Mouse (Mus musculus): ENCODE measurements at regions not wholly inside any gene's neighbourhood (a gene's known extent, or its start where the extent isn't known, plus 50 kb on each side); places are given as distances from the start of the nearest gene placed in this dataset.

DNA sequence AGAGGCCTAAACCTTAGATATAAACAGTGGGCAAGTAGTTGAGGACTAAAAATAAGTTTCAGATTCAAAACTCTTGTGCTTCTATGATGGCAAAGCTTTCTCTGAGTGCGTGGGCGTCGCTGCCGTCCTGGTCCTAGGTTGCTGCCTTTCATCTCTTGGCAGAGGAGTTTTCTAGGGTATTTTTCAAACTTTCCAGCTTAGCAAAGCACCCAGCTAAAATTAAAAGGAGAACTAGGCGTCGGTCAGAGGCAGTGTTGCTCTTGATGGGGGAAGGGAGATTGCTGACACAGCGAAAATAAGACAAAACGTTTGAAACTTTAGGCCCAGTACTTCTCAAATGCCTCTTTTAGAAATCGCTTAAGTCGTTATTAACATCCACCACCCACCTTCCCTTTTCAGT, 80.1 kb upstream of the Zeb2 start:
- Histone ChIP-seq H3K4me3 (no peak overlapping the region), H3K27me3 (replicated peaks; ENCODE audit: low read depth, poor library complexity, severe bottlenecking) (no peaks in the 10 kb centered on the region), H3K36me3 (replicated peaks) (no peaks in the 10 kb centered on the region), H3K4me1 (0 out of 2 replicates have a peak, but pooled peaks cover 4% of the 10 kb centered on the region), H3K9me3 (no peaks in the 10 kb centered on the region), H3K27ac (replicated peaks) (no peak overlapping the region)
- 84% methylated on average over 10 of the region's 10 CpGs for WGBS
- no peak for DNase-seq (ENCODE audit: low spot score)

DNA sequence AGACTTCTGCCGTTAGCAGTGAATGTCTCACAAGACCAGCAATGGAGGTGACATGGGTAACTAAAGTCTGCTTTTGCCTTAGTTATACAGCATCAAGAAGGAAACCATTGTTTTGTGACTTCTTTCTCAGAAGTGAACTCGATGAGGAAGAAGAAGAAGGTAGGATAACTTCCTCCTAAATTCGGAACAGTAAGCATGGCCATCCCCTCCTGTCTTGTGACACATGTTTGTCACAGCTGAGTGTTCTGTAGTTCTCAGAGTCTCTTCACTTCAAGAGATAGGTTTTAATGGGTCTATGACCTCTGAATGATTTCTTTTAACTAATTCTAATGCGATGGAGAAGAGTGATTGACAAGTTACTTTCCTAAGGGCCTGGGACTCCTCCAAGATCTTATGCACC, 79.3 kb upstream of the Zeb2 start:
- H3K36me3 ChIP-seq (replicated peaks) = no peaks in the 10 kb centered on the region
- DNase-seq (ENCODE audit: low spot score) = no peak
- H3K4me1 ChIP-seq = 0 out of 2 replicates have a peak, but pooled peaks cover 4% of the 10 kb centered on the region
- WGBS = 93% methylated on average over 4 of the region's 4 CpGs
- no peak overlapping the region for H3K4me3 ChIP-seq
- no peaks in the 10 kb centered on the region for H3K27me3 ChIP-seq (replicated peaks; ENCODE audit: low read depth, poor library complexity, severe bottlenecking)
- H3K27ac ChIP-seq (replicated peaks) = no peak overlapping the region
- H3K9me3 ChIP-seq = no peaks in the 10 kb centered on the region

DNA sequence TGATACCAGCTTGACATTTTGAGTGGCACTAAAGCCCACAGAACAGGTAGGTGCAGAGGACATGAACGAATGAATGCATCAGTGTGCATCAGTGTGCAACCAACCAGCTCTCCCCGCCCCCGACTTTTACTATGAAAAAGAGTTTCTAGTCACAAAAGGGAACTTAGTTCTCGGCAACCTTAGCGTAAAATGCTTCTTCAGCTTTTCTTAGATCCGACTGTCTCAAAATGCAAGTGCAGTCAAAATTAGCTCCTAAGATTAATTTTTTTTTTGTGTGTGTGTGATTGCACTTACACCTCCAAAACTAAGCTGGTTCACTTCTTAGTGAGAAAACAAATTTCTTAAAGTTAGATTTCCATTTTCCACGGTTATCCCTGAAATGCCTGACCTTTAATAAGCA, 77.1 kb upstream of the Zeb2 start:
- 85% methylated on average over 7 of the region's 7 CpGs for WGBS
- no peak for DNase-seq (ENCODE audit: low spot score)

DNA sequence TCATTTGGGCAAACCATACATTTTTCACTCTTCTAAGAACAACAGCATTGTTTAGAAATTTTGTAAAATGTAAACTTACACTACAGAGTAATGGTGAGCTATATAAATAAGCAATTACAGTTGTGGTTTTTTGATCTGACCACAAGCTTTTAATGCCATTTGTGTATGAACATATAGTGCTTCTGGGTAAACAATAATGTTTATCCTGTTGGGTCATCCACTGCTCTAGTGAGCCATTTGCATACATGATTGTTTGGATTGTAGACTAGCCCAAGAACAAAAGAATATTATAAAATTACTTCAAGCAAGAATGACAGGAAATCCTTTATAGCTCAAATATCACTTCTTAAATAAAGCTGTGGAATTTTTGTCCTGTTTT, 68.4 kb upstream of the Zeb2 start:
- no peak overlapping the region for H3K27ac ChIP-seq (replicated peaks)
- H3K27me3 ChIP-seq (replicated peaks; ENCODE audit: low read depth, poor library complexity, severe bottlenecking) = no peaks in the 10 kb centered on the region
- no peaks in the 10 kb centered on the region for H3K36me3 ChIP-seq (replicated peaks)
- peaks cover 25% of the 10 kb centered on the region for H3K4me1 ChIP-seq
- no peak overlapping the region for H3K4me3 ChIP-seq
- no peak for DNase-seq (ENCODE audit: low spot score)
- no peaks in the 10 kb centered on the region for H3K9me3 ChIP-seq

More for the DNA sequence above, 77.1 kb upstream of the Zeb2 start:
- H3K27ac ChIP-seq (replicated peaks) = no peak overlapping the region
- no peaks in the 10 kb centered on the region for H3K27me3 ChIP-seq (replicated peaks; ENCODE audit: low read depth, poor library complexity, severe bottlenecking)
- H3K4me3 ChIP-seq = no peak overlapping the region
- H3K9me3 ChIP-seq = no peaks in the 10 kb centered on the region
- 0 out of 2 replicates have a peak, but pooled peaks cover 4% of the 10 kb centered on the region for H3K4me1 ChIP-seq
- no peaks in the 10 kb centered on the region for H3K36me3 ChIP-seq (replicated peaks)

DNA sequence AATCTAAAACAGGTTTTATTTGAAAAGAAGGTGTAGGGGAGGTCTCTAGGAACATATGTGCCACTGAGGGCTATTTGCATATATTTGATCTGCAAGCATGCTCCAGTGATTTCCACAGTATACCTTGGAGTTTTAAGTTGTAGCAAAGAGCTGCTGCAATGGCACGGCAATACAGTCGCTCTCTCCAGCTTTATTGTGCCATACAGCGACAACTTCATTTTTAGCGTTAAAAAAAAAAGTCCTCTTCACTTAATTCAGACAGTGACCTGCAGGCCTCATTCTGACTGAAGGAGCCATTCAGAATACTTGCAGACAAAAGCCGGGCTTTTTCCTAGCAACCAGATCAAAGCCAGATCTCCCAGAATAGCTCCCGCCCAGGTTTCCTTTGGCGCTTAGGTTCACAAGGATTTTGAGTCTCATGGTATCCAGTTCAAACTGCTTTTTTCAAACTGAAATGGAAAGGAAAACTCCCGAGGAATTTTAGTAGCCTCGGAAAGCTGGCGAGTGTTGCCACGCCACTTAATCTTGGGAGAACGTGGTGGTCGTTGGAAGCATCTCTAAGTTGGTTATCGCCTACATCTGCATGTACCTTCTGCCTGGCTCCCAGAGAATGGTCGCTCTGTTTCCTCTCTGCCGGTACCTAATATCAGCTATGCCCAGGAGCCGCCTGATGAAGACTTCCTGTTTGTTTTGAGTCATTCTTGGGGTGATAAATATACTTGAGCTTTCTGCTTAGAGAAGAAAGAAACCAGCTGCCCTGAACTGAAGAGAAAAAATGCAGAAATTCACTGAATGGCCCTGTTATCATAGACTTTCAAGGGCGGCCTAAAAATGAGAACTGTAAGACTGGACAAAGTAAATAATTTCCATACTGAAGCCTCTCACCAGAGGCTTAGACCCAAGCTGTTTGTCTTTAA, 67.8 kb upstream of the Zeb2 start:
- Histone ChIP-seq H3K36me3 (replicated peaks) (no peaks in the 10 kb centered on the region), H3K27me3 (replicated peaks; ENCODE audit: low read depth, poor library complexity, severe bottlenecking) (no peaks in the 10 kb centered on the region), H3K27ac (replicated peaks) (peak overlapping the region; percentile 75), H3K9me3 (no peaks in the 10 kb centered on the region), H3K4me3 (peak overlapping the region; percentile 40), H3K4me1 (peaks cover 25% of the 10 kb centered on the region)
- WGBS = 11% methylated on average over 18 of the region's 18 CpGs
- DNase-seq (ENCODE audit: low spot score) = peak; percentile 56

DNA sequence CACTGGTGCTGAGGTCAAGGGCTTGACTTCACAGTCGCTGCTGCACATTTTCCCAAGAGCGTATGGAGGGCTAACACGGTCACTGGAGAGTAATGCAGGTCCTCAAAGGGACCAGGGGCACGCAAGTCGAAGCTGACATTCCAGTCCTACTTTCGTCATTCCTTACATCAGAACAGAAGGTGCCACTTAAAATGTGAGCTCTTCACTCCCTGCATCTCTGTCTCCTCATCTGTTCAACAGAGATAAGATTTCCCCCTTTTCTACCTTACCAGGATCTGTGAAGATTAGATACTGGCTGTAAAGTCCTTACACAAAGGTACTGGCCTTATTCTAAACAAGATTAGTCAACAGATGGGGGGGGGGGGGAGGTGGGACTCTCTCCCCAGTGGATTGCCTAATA, 67.0 kb upstream of the Zeb2 start:
- peak; percentile 22 for DNase-seq (ENCODE audit: low spot score)
- no peaks in the 10 kb centered on the region for H3K36me3 ChIP-seq (replicated peaks)
- peaks cover 33% of the 10 kb centered on the region for H3K4me1 ChIP-seq
- no peak overlapping the region for H3K4me3 ChIP-seq
- no peaks in the 10 kb centered on the region for H3K9me3 ChIP-seq
- H3K27me3 ChIP-seq (replicated peaks; ENCODE audit: low read depth, poor library complexity, severe bottlenecking) = no peaks in the 10 kb centered on the region
- 16% methylated on average over 6 of the region's 6 CpGs for WGBS
- no peak overlapping the region; the same call in 1 of the 2 replicates for H3K27ac ChIP-seq (replicated peaks)

DNA sequence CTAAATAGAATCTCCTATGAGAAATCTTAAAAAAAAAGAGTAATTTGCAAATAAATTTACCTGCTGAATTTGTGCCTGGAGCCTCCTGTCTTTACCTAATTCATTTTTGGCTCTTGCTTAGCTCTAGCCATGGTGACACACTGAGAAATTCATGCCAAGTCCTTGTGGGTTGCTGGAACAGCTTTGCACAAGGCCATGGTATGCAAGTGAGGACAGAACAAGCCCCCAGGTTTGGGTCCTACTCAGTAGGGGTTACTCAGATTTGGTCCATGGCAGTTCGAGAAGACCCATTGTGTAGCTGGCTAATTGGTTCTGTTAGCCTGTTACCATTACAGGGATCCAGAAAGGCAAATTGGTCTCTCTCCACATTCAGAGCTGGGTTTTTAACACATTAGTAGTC, 65.7 kb upstream of the Zeb2 start:
- H3K4me3 ChIP-seq = no peak overlapping the region
- no peak overlapping the region for H3K27ac ChIP-seq (replicated peaks)
- WGBS = 67% methylated on average over 1 of the region's 1 CpGs
- H3K27me3 ChIP-seq (replicated peaks; ENCODE audit: low read depth, poor library complexity, severe bottlenecking) = no peaks in the 10 kb centered on the region
- no peaks in the 10 kb centered on the region for H3K36me3 ChIP-seq (replicated peaks)
- no peak for DNase-seq (ENCODE audit: low spot score)
- H3K4me1 ChIP-seq = peaks cover 39% of the 10 kb centered on the region
- no peaks in the 10 kb centered on the region for H3K9me3 ChIP-seq

DNA sequence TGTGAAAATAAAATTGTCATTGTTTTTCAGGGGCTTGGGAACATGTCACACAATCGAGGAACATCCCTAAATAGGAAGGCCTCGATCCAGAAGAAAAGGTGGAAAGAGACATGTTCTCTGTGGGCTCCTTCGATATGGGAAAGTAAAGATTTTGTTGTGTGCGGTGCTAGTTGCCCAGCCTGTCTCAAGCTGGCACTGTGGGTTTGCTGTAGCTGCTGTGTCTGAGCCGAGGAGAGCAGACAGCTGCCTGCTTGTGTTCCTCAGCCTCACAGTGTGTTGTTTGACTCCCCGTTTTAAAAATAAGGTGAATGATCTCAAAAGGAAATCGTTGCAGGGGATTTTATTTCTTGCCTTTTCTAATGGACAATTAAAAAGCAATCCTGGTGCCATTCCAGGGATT, 64.4 kb upstream of the Zeb2 start:
- no peaks in the 10 kb centered on the region for H3K36me3 ChIP-seq (replicated peaks)
- no peak overlapping the region for H3K27ac ChIP-seq (replicated peaks)
- 80% methylated on average over 7 of the region's 7 CpGs for WGBS
- H3K4me1 ChIP-seq = peaks cover 39% of the 10 kb centered on the region
- H3K4me3 ChIP-seq = no peak overlapping the region
- no peaks in the 10 kb centered on the region for H3K27me3 ChIP-seq (replicated peaks; ENCODE audit: low read depth, poor library complexity, severe bottlenecking)
- H3K9me3 ChIP-seq = no peaks in the 10 kb centered on the region
- DNase-seq (ENCODE audit: low spot score) = no peak

DNA sequence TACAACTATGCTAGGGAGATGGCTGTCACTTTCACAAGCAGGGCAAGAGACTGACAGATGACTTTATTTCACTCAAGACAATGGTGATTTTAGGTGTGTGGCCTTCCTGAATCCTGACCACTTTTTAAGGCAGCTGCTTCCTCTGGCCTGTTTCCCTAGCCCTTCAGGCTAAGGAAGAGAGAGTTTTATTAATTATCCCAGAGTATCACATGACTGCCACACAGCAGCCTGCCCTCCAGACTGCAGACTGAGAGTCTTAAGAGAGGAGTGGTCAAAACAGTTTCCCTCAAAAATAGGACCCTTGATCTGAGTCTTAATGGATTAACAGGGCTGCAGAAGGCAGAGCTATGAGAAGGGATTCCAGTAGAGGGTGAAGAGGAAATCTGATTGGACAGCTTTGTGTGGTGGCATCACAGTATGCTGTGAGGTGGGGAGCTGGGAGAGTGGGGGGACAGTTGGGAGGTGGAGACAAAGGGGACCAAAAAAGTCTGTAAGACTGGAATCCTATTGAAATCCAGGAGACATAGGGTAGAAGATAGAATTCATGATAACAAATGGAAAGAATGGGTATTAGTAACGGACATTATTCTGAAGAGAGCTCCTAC, 61.8 kb upstream of the Zeb2 start:
- Histone ChIP-seq H3K9me3 (peaks cover 5% of the 10 kb centered on the region; the same call in 1 of the 2 replicates), H3K36me3 (replicated peaks) (no peaks in the 10 kb centered on the region), H3K4me1 (peaks cover 21% of the 10 kb centered on the region), H3K4me3 (no peak overlapping the region), H3K27ac (replicated peaks) (no peak overlapping the region), H3K27me3 (replicated peaks; ENCODE audit: low read depth, poor library complexity, severe bottlenecking) (no peaks in the 10 kb centered on the region)
- DNase-seq (ENCODE audit: low spot score) = no peak
- 89% methylated on average over 1 of the region's 1 CpGs for WGBS

DNA sequence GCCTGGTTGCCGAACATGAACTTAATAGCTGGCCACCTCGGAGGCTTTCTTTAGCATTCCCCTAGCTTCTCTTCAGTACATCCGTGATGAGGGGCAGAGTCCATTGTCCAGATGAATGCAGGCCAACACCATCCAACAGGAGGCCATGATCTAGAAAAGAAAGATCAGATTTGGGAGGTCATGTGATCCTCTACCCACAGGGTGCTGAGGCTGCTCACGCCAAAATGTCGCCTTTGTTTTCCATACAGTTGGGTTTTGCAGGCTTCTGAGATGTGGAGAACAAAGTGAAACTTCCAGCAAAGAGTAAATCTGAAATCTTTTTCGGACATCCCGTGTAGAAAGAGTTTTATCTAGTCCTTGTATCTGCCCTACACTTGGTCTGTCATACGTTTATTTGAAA, 55.2 kb upstream of the Zeb2 start:
- DNase-seq (ENCODE audit: low spot score) = no peak
- Histone ChIP-seq H3K4me3 (no peak overlapping the region), H3K9me3 (peaks cover 5% of the 10 kb centered on the region; the same call in 1 of the 2 replicates), H3K27me3 (replicated peaks; ENCODE audit: low read depth, poor library complexity, severe bottlenecking) (peaks cover 4% of the 10 kb centered on the region; the same call in 1 of the 2 replicates), H3K36me3 (replicated peaks) (no peaks in the 10 kb centered on the region), H3K4me1 (peaks cover 24% of the 10 kb centered on the region), H3K27ac (replicated peaks) (no peak overlapping the region)
- 86% methylated on average over 8 of the region's 8 CpGs for WGBS

DNA sequence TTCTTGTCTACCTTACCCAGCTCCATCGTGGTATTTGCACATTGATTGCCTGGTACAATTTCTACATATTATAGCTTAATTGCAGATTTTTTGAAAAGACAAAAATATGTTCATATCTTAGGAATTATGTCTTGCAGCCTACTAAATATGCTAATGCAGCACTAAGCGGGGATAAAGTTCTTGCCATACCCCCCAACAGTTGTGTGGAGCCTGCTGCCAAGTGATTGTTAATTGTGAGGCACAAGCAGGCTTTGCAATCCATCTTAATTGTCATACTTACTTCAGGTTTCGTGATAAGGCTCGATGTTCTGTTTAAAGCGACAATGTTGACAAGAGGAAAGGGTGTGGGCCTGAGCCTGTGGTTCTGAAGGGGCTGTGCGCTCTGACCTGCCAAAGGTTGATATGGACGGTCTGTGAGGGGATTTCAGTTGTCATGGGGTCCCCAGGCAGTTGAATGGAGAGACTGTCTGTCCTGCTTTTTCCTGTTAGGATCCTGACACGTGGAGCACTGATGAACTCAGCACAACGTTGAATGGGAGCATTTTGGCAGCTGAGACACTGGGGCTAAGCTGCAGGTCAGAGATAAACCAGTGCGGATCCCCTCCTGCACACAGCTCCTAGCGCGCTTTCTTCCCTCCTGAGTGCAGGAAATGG, 54.5 kb upstream of the Zeb2 start:
- WGBS = 65% methylated on average over 12 of the region's 12 CpGs
- H3K9me3 ChIP-seq = peaks cover 5% of the 10 kb centered on the region; the same call in 1 of the 2 replicates
- H3K4me3 ChIP-seq = no peak overlapping the region
- peaks cover 4% of the 10 kb centered on the region; the same call in 1 of the 2 replicates for H3K27me3 ChIP-seq (replicated peaks; ENCODE audit: low read depth, poor library complexity, severe bottlenecking)
- DNase-seq (ENCODE audit: low spot score) = no peak
- H3K4me1 ChIP-seq = peaks cover 24% of the 10 kb centered on the region
- no peaks in the 10 kb centered on the region for H3K36me3 ChIP-seq (replicated peaks)
- H3K27ac ChIP-seq (replicated peaks) = no peak overlapping the region

DNA sequence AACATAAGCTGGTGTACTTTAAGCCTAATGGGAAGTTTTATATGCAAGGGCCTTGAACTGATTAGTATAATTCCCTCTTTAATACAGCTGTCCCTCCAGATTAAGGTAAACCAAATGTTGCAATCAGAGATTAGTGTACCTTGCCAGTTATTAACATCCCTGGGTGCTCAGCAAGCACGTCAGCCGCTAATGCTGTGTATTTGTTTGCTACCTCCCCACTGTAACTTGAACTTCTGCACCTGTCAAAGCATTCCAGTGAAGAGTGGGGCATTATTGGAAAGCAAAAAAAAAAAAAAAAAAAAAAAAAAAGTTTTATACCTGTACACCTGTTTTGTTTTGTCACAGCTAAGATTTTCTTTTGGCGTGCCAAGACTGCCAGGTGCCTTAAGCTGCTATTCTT, 53.1 kb upstream of the Zeb2 start:
- H3K36me3 ChIP-seq (replicated peaks) = no peaks in the 10 kb centered on the region
- peaks cover 4% of the 10 kb centered on the region; the same call in 1 of the 2 replicates for H3K9me3 ChIP-seq
- peaks cover 4% of the 10 kb centered on the region; the same call in 1 of the 2 replicates for H3K27me3 ChIP-seq (replicated peaks; ENCODE audit: low read depth, poor library complexity, severe bottlenecking)
- H3K4me1 ChIP-seq = peaks cover 24% of the 10 kb centered on the region
- 54% methylated on average over 3 of the region's 3 CpGs for WGBS
- no peak for DNase-seq (ENCODE audit: low spot score)
- no peak overlapping the region for H3K4me3 ChIP-seq
- no peak overlapping the region for H3K27ac ChIP-seq (replicated peaks)

Measured in embryonic facial prominence, embryonic 10.5 days (tissue).